Mouse (Mus musculus): ENCODE results near the gene Gm37419. TPM values are rescaled to one million over a fixed set of nuclear protein-coding genes. Genes with fewer than 3 reads are reported as not detected.

Gene Gm37419
- polyA plus RNA-seq, 1 experiment: not detected

DNA sequence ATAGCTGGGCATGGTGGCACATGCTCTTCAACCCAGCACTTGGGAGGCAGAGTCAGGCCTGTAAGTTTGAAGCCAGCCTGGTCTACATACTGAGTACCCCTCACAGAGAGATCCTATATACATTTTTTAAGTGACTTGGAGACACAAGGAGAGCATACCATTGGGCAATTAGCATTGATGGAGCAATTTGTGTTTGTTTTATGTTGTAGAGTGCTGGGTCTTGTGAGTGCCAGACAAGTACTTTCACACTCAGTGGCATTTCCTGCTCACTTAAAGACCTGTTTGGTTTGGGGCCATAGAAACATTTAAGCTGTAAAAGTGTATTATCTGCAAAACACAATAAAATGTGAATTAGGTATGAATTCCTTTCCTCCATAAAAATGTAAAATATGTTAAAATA lies 47.5 kb downstream of the Gm37419 start:
- TF ChIP-seq POLR2A (IDR thresholded peaks at IDR 0.05; ENCODE audit: extremely low read depth, insufficient read depth, low read length): no peak
- TF ChIP-seq CTCF (IDR thresholded peaks at IDR 0.05; ENCODE audit: extremely low read depth, insufficient read depth, low read length): no peak
- Histone ChIP-seq H3K4me3 (ENCODE audit: insufficient read depth, low read length) (no peak overlapping the region), H3K27ac (ENCODE audit: insufficient read depth, low read length) (no peak overlapping the region), H3K4me1 (ENCODE audit: control insufficient read depth, insufficient read depth, low read length) (no peaks in the 10 kb centered on the region)

DNA sequence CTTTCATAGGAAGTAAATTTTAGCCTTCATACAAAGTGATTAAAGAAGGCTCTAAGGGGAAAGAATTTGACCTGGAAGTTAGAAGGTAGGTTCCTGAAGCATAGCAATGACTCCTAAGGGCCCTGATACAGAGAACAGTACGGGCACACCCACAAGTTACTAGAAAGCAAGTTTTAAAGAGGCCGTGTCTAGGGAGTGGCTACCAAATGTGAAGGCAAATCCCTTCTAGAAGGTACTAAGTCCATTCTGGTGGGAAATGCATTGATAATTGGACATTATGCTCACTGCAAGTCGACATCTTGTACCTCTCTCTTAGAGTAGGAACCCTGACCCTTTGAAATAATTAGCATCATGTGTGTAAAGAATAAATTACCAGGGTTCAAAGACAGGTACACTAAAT lies 48.1 kb downstream of the Gm37419 start:
- no peak for TF ChIP-seq CTCF (IDR thresholded peaks at IDR 0.05; ENCODE audit: extremely low read depth, insufficient read depth, low read length)
- no peak for TF ChIP-seq POLR2A (IDR thresholded peaks at IDR 0.05; ENCODE audit: extremely low read depth, insufficient read depth, low read length)
- no peaks in the 10 kb centered on the region for H3K4me1 ChIP-seq (ENCODE audit: control insufficient read depth, insufficient read depth, low read length)
- no peak overlapping the region for H3K27ac ChIP-seq (ENCODE audit: insufficient read depth, low read length)
- no peak overlapping the region for H3K4me3 ChIP-seq (ENCODE audit: insufficient read depth, low read length)

Other genes with a start within 250 kb of the Gm37419 start
- gene Sst, start 97.5 kb upstream of the Gm37419 start, polyA plus RNA-seq (2012; rRNA removed): 646 and 669 TPM in 2 replicates
- 0.04 TPM in 2 replicates for gene Rtp2, start 56.1 kb upstream of the Gm37419 start, polyA plus RNA-seq (2012; rRNA removed)
- 16.2 and 19.8 TPM in 2 replicates for gene Bcl6, start 370 bp downstream of the Gm37419 start, polyA plus RNA-seq (2012; rRNA removed)

Measured in cortical plate, adult 2 months (tissue).